Mouse (Mus musculus) limb, embryonic 12.5 days (tissue): ENCODE results near the gene Rnf181. TPM values are rescaled to one million over a fixed set of nuclear protein-coding genes. Genes with fewer than 3 reads are reported as not detected.
A peak's percentile ranks its signal among the peaks of the same experiment; 100 is the strongest.

ENCODE experiments used
- ATAC-seq: fragments of 200-750 bp; cut with Nextera tagmentation; 2 replicates; pipeline ENCODE4 v1.8.0; 2017; ENCODE audit warnings: low read depth, moderate TSS enrichment; ENCODE audit not compliant: insufficient number of reproducible peaks, insufficient read depth, low FRiP score, low TSS enrichment
- H3K27ac ChIP-seq: fragments of 300-500 bp; sonication (generic); 2 replicates; pipeline ENCODE4 v1.5.1; 2016; ENCODE audit warnings: mild to moderate bottlenecking, moderate library complexity
- H3K27me3 ChIP-seq: fragments of 300-500 bp; sonication (generic); 2 replicates; pipeline ENCODE4 v1.6.1; 2016; ENCODE audit warnings: mild to moderate bottlenecking, moderate library complexity
- H3K36me3 ChIP-seq: fragments of 300-500 bp; sonication (generic); 2 replicates; pipeline ENCODE4 v1.6.1; 2016; ENCODE audit warnings: mild to moderate bottlenecking, moderate library complexity
- H3K4me1 ChIP-seq: fragments of 300-500 bp; sonication (generic); replicated peaks from 2 replicates; pipeline ENCODE4 v1.6.1; 2016
- H3K4me2 ChIP-seq: fragments of 300-500 bp; sonication (generic); 2 replicates; pipeline ENCODE4 v1.6.1; 2016; ENCODE audit warnings: mild to moderate bottlenecking, moderate library complexity
- H3K4me3 ChIP-seq: fragments of 300-500 bp; sonication (generic); replicated peaks from 2 replicates; pipeline ENCODE4 v1.5.1; 2016; ENCODE audit warnings: mild to moderate bottlenecking
- H3K9ac ChIP-seq: fragments of 300-500 bp; sonication (generic); replicated peaks from 2 replicates; pipeline ENCODE4 v1.6.1; 2016; ENCODE audit warnings: mild to moderate bottlenecking, moderate library complexity
- H3K9me3 ChIP-seq: fragments of 300-500 bp; sonication (generic); 2 replicates; pipeline ENCODE4 v1.6.1; 2016; ENCODE audit warnings: mild to moderate bottlenecking, moderate library complexity
- WGBS: fragments of 180-500 bp; shearing (Covaris S2); methylation state at CpG from one replicate; pipeline ENCODE4 v1.1.7; 2016; 5-methylcytosine and 5-hydroxymethylcytosine counted together
- polyA plus RNA-seq: library from polyadenylated mRNA; unstranded; fragments of >200 nt; fragmentation: Nextera tagmentation; extraction: Ambion mirVana; gene quantifications from 2 replicates; pipeline ENCODE4 v1.2.1, GENCODE M21; 2016

The Rnf181 gene
- polyA plus RNA-seq, 1 experiment from 2014 or later, result 93.4 TPM

DNA sequence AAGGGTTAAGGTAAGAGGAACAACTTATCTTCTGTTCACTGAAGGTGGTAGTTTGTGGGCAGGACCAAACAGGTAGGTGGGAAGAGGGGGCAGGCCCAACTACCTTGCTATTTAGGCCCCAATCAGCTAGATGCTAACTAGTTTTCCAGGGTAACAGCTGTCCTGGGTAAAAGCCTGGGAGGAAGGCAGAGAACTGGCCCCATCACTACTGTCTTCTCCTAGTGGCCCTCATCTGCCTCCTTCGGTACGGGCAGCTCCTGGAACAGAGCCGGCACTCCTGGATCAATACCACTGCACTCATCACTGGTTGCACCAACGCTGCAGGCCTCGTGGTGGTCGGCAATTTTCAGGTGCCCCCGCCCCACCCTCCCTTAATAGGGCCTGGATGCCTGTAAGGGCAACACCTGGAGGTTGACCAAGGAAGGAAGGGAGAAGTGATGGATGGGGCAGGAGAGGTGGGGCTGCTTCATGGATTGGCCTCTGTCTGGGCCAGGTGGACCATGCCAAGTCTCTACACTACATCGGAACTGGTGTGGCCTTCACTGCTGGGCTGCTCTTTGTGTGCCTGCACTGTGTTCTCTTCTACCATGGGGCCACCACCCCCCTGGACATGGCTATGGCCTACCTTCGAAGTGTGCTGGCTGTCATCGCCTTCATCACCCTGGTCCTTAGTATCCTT lies 8.5 kb downstream of the Rnf181 start:
- Histone ChIP-seq H3K4me3 (no peak overlapping the region), H3K27ac (no peak overlapping the region), H3K4me1 (peaks cover 33% of the 10 kb centered on the region), H3K9me3 (no peaks in the 10 kb centered on the region), H3K4me2 (no peak overlapping the region), H3K9ac (0 out of 2 replicates have a peak overlapping the region, but pooled peaks have one; percentile 12), H3K27me3 (no peaks in the 10 kb centered on the region; the same call in 1 of the 2 replicates), H3K36me3 (peaks cover 33% of the 10 kb centered on the region)
- ATAC-seq, result no peak
- WGBS, result 85% methylated on average over 10 of the region's 10 CpGs

DNA sequence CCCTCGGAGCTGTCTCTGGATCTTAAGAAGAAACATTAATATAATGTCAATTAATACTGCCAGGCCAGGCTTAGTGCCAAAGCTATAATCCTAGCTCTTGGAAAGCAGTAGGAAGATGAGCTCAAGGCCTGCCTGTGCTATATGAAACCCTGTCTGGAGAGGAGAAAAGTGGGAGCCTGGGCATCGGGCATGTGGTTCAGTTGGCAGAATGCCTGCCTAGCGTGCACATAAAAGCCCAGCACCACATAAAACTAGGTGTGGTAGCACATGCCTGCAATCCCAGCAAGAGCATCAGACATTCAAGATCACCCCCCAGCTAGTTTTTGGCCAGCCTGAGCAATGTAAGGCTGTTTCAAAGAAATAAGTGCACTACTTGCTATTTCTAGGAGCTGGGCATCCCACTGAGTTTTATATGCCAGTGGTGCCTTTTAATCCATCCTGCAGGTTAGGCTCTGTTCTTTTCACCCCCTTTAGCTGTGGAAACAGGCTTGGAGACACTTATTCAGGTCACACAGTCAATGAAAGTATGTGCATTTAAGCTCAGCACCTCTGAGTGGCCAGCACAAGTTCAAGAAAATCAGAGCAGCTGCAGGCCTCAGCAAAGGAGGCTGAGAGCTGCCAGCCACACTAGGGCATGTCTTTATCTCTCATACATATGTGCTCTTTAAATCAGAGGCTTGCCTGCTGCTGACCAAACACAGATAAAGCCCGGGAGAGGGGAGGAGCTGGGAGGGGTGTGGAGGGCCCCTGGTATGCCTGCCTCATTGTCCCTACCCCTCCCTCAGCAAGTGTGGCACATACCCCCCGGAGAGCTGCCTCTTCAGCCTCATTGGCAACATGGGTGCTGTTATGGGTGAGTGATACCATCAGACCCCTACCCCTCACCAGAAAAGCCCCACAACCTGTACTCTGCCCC lies 9.3 kb downstream of the Rnf181 start:
- no peak overlapping the region for H3K4me2 ChIP-seq
- no peak overlapping the region for H3K4me3 ChIP-seq
- WGBS, result 70% methylated on average over 5 of the region's 5 CpGs
- H3K9me3 ChIP-seq, result no peaks in the 10 kb centered on the region
- peaks cover 33% of the 10 kb centered on the region for H3K36me3 ChIP-seq
- no peak overlapping the region for H3K27ac ChIP-seq
- H3K9ac ChIP-seq, result 0 out of 2 replicates have a peak overlapping the region, but pooled peaks have one; percentile 12
- H3K27me3 ChIP-seq, result no peaks in the 10 kb centered on the region; the same call in 1 of the 2 replicates
- ATAC-seq, result no peak
- H3K4me1 ChIP-seq, result peaks cover 41% of the 10 kb centered on the region

DNA sequence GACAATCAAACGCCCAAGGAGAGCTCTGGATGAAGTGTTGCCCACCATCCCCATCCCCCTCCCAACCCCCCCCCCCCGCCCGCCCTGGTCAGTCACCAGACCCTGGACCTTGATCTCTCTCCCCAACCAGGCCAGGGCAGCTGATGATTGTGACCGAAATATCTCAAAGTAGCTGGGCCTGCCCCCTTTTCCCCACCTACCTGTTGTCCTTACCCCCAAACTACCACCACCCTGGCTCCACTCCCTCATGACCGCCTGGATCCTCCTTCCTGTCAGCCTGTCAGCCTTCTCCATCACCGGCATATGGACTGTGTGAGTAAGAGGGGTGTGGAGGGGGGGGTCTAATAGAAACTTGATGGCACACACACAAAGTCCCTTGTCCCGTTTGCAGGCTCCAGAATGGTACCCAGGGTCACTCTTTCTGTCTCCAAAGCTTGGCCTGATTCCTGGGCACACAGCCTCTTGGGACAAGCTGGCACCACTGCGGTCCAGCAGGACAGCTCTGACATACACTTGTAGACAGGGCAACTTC lies 10.7 kb downstream of the Rnf181 start:
- Histone ChIP-seq H3K9me3 (no peaks in the 10 kb centered on the region), H3K4me3 (peak overlapping the region; percentile 61), H3K27ac (no peak overlapping the region), H3K4me1 (peaks cover 38% of the 10 kb centered on the region), H3K27me3 (no peaks in the 10 kb centered on the region; the same call in 1 of the 2 replicates), H3K4me2 (peak overlapping the region; percentile 73), H3K9ac (peak overlapping the region; percentile 62), H3K36me3 (peaks cover 36% of the 10 kb centered on the region)
- no peak; the same call in 1 of the 2 replicates for ATAC-seq
- WGBS, result 37% methylated on average over 6 of the region's 8 CpGs

DNA sequence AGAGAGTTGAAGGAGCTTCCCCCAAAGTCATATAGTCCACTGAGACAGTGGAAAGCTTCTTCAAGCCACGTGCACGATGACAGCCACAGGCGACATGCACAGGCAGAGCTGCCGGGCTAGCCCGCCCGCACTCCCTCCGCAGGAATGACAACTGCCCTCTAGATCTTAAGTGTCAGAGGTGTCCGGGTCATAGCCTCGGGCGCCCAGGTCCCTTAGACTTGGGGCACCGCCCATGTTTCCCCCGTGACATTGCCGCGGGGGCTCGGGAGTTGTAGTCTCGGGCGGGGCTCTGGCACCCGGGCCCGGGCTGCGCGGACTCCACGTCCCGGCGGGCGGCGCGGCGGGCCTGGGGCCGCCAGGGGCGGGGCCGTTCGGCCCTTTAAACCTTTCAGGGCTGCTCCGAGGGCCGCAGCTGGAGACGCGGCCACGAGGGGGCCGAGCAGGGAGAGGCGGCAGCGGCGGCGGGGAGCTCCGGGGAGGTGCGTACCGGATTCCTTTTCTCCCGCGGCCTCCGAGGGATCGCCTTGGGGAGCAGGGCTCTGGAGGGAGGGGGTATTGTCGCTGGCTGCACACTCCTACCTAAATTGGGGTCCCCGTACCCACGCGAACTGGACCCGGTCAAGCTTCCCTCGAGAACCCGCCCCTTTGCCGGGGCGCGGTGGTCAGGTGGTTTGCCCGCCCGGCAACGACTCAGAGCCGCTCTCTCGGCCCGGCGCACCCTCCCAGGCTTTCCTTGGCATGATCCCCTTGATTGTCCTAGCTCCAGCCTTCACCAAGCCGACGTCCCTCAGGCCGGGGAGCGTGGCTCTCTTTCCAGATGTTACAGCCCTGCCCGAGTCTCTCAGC lies 11.5 kb downstream of the Rnf181 start, which contains the start of gene Tmem150a:
Tmem150a (plus strand) TSS at position 382 of the 846 bp plus-strand sequence.
- no peaks in the 10 kb centered on the region for H3K9me3 ChIP-seq
- no peaks in the 10 kb centered on the region; the same call in 1 of the 2 replicates for H3K27me3 ChIP-seq
- H3K4me1 ChIP-seq, result peaks cover 36% of the 10 kb centered on the region
- peaks cover 39% of the 10 kb centered on the region for H3K36me3 ChIP-seq
- ATAC-seq, result peak; percentile 82
- H3K27ac ChIP-seq, result no peak within 1 kb of the TSS
- H3K4me2 ChIP-seq, result peak within 1 kb of the TSS; percentile 73
- H3K4me3 ChIP-seq, result peak within 1 kb of the TSS; percentile 61
- WGBS, result under 1% methylated on average over 70 of the region's 71 CpGs
- H3K9ac ChIP-seq, result peak within 1 kb of the TSS; percentile 62

DNA sequence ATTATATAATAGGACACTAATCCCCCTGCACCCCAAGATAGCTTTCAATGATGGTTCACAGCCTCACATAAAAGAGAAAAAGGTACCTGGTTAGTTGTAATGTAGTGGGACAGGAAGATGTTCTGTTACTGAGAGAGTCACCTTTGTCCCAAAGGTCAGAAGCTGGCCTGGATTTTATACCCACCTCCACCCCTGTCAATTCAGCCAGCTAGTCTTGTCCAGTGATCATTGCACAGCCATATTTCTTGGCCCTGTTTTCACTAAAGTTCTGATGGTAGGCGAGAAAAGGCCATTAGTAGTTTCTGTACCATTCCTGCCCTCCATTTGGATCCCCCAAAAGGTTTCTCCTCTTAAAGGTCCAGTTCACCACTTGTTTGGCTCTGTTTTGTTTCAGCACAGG lies 12.7 kb downstream of the Rnf181 start:
- no peak overlapping the region for H3K4me3 ChIP-seq
- H3K9me3 ChIP-seq, result no peaks in the 10 kb centered on the region
- peaks cover 39% of the 10 kb centered on the region for H3K36me3 ChIP-seq
- H3K9ac ChIP-seq, result no peak overlapping the region
- H3K27me3 ChIP-seq, result no peaks in the 10 kb centered on the region; the same call in 1 of the 2 replicates
- ATAC-seq, result no peak
- no peak overlapping the region for H3K4me2 ChIP-seq
- no peak overlapping the region for H3K27ac ChIP-seq
- WGBS, result 59% methylated on average over 1 of the region's 1 CpGs
- H3K4me1 ChIP-seq, result peaks cover 36% of the 10 kb centered on the region

DNA sequence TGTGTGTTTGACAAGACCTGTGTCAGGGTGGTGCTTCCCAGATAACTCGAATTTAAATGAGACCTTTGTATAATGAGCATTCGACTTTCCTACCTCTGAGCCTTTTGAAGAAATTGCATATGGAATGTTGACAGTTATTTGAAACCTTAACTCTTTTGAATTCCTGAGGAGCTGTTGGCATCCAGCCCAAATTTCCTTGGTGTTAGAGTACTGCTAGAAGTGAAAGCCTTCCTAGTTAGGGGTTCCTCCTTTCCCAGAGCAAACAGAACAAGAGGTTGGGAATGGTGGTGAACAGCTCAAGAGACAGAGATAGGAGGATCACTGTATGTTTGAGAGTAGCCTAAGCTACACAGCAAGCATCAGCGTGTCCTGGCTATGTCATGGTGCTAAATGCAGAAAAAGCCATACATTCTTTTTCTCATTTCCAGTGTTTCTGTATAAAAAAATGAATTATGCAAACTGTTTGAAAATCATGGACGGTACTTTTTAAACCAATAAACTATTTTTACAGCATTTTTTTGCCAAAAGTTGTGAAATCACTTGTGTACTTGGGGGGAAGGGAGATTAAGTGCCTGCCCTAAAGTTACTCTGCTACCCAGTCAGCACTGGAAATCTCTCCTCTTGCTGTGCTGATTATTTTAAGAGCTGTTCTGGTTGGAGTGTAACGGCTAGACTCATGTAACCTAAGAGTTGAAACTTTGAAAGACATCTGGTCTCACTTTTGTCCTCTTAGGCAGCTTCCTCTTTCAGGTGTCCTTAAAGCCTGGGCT lies 13.9 kb downstream of the Rnf181 start:
- H3K9me3 ChIP-seq, result no peaks in the 10 kb centered on the region
- no peaks in the 10 kb centered on the region; the same call in 1 of the 2 replicates for H3K27me3 ChIP-seq
- 0 out of 2 replicates have a peak overlapping the region, but pooled peaks have one; percentile 41 for H3K27ac ChIP-seq
- H3K4me3 ChIP-seq, result no peak overlapping the region
- no peak for ATAC-seq
- WGBS, result 43% methylated on average over 5 of the region's 5 CpGs
- H3K36me3 ChIP-seq, result peaks cover 33% of the 10 kb centered on the region
- H3K4me2 ChIP-seq, result no peak overlapping the region
- H3K4me1 ChIP-seq, result peaks cover 44% of the 10 kb centered on the region
- no peak overlapping the region; the same call in 1 of the 2 replicates for H3K9ac ChIP-seq

DNA sequence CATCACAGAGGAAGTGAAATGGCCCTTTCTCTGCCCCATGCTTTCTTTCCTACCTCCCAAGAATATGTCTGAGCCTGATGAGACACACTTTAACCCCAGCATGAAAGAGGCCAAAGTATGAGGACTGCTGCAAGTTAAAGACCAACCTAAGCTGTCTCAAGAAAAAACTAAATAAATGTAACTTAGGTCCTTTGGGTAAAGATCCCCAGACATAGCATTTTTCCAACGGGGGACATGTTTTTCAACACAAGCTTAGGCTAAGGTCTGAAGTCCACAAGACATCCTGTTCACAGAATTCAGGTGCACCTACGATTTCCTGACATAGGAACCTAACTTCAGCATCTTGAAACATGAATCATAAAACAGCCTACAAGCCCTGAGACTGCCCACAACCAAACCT lies 16.5 kb downstream of the Rnf181 start:
- Histone ChIP-seq H3K9ac (no peak overlapping the region), H3K4me1 (peaks cover 41% of the 10 kb centered on the region)
- 96% methylated on average over 2 of the region's 2 CpGs for WGBS

DNA sequence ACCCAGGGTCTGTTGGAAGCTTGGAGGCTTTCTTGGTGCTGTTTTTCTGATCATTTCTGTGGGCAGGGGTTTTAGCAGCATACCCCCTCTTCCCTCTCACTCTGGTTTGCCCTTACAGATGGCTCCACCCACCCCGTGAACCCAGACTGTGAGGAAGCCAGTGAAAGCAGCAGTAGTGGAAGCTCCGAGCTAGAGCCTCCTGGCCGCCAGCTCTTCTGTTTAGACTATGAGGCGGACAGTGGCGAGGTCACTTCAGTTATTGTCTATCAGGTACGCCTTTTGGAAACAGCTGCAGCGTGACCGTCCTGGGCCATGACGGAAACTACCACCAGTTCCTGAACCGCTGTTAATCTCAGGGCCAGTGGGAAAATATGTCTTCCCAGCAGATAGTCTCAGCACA lies 18.3 kb downstream of the Rnf181 start:
- peaks cover 29% of the 10 kb centered on the region for H3K36me3 ChIP-seq
- H3K4me2 ChIP-seq, result peak overlapping the region; percentile 83
- 88% methylated on average over 10 of the region's 10 CpGs for WGBS
- peak overlapping the region; percentile 81; the same call in 1 of the 2 replicates for H3K4me3 ChIP-seq
- no peaks in the 10 kb centered on the region for H3K9me3 ChIP-seq
- H3K27me3 ChIP-seq, result no peaks in the 10 kb centered on the region
- no peak for ATAC-seq
- H3K27ac ChIP-seq, result 0 out of 2 replicates have a peak overlapping the region, but pooled peaks have one; percentile 35
- H3K9ac ChIP-seq, result peak overlapping the region; percentile 91; the same call in 1 of the 2 replicates
- H3K4me1 ChIP-seq, result peaks cover 36% of the 10 kb centered on the region

More for the DNA sequence above, 16.5 kb downstream of the Rnf181 start:
- H3K4me3 ChIP-seq, result no peak overlapping the region
- H3K36me3 ChIP-seq, result peaks cover 29% of the 10 kb centered on the region
- ATAC-seq, result no peak
- no peaks in the 10 kb centered on the region for H3K27me3 ChIP-seq
- H3K4me2 ChIP-seq, result no peak overlapping the region
- no peaks in the 10 kb centered on the region for H3K9me3 ChIP-seq
- H3K27ac ChIP-seq, result no peak overlapping the region

DNA sequence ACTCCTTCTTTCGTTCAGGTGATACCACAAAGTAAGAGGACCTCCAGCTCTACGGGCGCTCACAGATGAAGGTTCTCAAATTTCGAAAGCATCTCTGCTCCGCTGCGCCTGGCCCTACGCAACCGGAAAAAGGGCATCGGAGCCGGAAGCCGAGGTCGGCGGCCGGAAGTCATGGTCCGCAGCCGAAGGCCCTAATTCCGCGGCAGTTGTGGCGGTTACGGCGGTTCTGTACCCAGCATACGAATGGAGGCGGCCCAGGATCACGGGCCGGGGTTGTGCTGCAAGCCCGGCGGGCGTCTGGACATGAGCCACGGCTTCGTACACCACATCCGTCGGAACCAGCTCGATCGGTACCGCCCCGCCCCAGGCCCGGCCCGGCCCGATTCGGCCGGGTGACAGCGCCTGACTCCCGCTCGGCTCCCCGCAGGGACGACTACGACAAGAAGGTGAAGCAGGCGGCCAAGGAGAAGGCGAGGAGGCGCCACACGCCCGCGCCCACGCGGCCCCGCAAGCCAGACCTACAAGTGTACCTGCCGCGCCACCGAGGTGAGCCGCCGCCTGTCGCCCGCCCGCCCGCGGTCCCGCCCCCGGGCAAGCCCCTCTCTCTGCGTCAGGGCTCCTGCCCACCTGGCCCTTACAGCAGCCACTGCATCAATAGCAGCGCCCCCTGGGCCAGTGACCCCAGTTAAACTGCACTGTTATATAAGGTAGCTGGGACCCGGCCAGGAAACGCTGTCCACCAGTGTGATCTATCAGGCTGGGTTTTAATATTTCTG lies 19.4 kb downstream of the Rnf181 start, which contains the start of gene 0610030E20Rik:
0610030E20Rik (plus strand) TSS at position 152 of the 776 bp plus-strand sequence.
- ATAC-seq, result peak; percentile 53; the same call in 1 of the 2 replicates
- H3K4me1 ChIP-seq, result peaks cover 26% of the 10 kb centered on the region
- H3K9me3 ChIP-seq, result no peaks in the 10 kb centered on the region
- H3K36me3 ChIP-seq, result peaks cover 33% of the 10 kb centered on the region
- no peaks in the 10 kb centered on the region for H3K27me3 ChIP-seq
- peak within 1 kb of the TSS; percentile 91 for H3K9ac ChIP-seq
- under 1% methylated on average over 64 of the region's 72 CpGs for WGBS
- peak within 1 kb of the TSS; percentile 83 for H3K4me2 ChIP-seq
- peak within 1 kb of the TSS; percentile 81 for H3K4me3 ChIP-seq
- peak within 1 kb of the TSS; percentile 95 for H3K27ac ChIP-seq
